Mouse (Mus musculus) kidney, postnatal 0 days (tissue): ENCODE data around the gene Tpcn2. TPM values are rescaled to one million over a fixed set of nuclear protein-coding genes. Genes with fewer than 3 reads are reported as not detected.

Experiments used
- ATAC-seq: fragments of 200-750 bp; cut with Nextera tagmentation; replicated peaks from 2 replicates; pipeline ENCODE4 v1.8.0; 2017; ENCODE audit warnings: low read depth, moderate number of reproducible peaks, moderate TSS enrichment, moderate library complexity; ENCODE audit not compliant: low FRiP score
- DNase-seq: peaks from one replicate; pipeline ENCODE4 v3.0.0-alpha.2; 2016; ENCODE audit warnings: low spot score
- H3K27ac ChIP-seq: fragments of 300-500 bp; sonication (generic); 2 replicates; pipeline ENCODE4 v1.5.1; 2014; ENCODE audit warnings: mild to moderate bottlenecking
- H3K27me3 ChIP-seq: fragments of 300-500 bp; sonication (generic); 2 replicates; pipeline ENCODE4 v1.6.1; 2014; ENCODE audit warnings: low read length, mixed read lengths; ENCODE audit not compliant: insufficient read depth
- H3K36me3 ChIP-seq: fragments of 300-500 bp; sonication (generic); 2 replicates; pipeline ENCODE4 v1.6.1; 2014; ENCODE audit warnings: low read length, mixed read lengths; ENCODE audit not compliant: insufficient read depth
- H3K4me1 ChIP-seq: fragments of 300-500 bp; sonication (generic); replicated peaks from 2 replicates; pipeline ENCODE4 v1.6.1; 2014; ENCODE audit warnings: antibody characterized with exemption, low read length, mixed read lengths; ENCODE audit not compliant: insufficient read depth
- H3K4me2 ChIP-seq: fragments of 300-500 bp; sonication (generic); 2 replicates; pipeline ENCODE4 v1.6.1; 2014; ENCODE audit warnings: mild to moderate bottlenecking, low read length, moderate library complexity, mixed read lengths
- H3K4me3 ChIP-seq: fragments of 300-500 bp; sonication (generic); replicated peaks from 2 replicates; pipeline ENCODE4 v1.5.1; 2014; ENCODE audit warnings: low read depth, low read length
- H3K9ac ChIP-seq: fragments of 300-500 bp; sonication (generic); 2 replicates; pipeline ENCODE4 v1.6.1; 2014; ENCODE audit warnings: low read depth, low read length
- H3K9me3 ChIP-seq: fragments of 300-500 bp; sonication (generic); replicated peaks from 2 replicates; pipeline ENCODE4 v1.6.1; 2016; ENCODE audit warnings: low read length, inconsistent platforms, mixed read lengths
- CTCF ChIP-seq: IDR thresholded peaks from 2 replicates; pipeline ENCODE4 v1.5.1; 2016; ENCODE audit warnings: antibody characterized with exemption, low read depth, mild to moderate bottlenecking, moderate library complexity
- WGBS: fragments of 180-500 bp; shearing (Covaris S2); extraction: QIAGEN DNeasy Blood & Tissue Kit; methylation state at CpG from one replicate; pipeline ENCODE4 v1.1.7; 2014; 5-methylcytosine and 5-hydroxymethylcytosine counted together
- polyA plus RNA-seq: library from polyadenylated mRNA; unstranded; fragments of >200 nt; fragmentation: Nextera tagmentation; extraction: Ambion mirVana; gene quantifications from 2 replicates; pipeline ENCODE4 v1.2.1, GENCODE M21; 2015

Tpcn2 gene
- polyA plus RNA-seq, 1 experiment from 2014 or later, result 7.7 TPM

GRCm38 (mm10) chr7:145275488-145275887, 8.3 kb downstream of the Tpcn2 start:
- TF ChIP-seq CTCF, result no peak
- WGBS, result 93% methylated on average over 3 of the region's 3 CpGs
- H3K27me3 ChIP-seq, result no peaks in the 10 kb centered on the region
- H3K9ac ChIP-seq, result no peak overlapping the region
- no peak overlapping the region for H3K4me3 ChIP-seq
- peaks cover 69% of the 10 kb centered on the region for H3K36me3 ChIP-seq
- no peak for ATAC-seq
- no peaks in the 10 kb centered on the region for H3K9me3 ChIP-seq
- no peak overlapping the region for H3K27ac ChIP-seq
- DNase-seq, result no peak
- no peak overlapping the region for H3K4me2 ChIP-seq
- no peaks in the 10 kb centered on the region for H3K4me1 ChIP-seq

- 97% methylated on average over 5 of the region's 5 CpGs for WGBS
- Histone ChIP-seq H3K4me3 (no peak overlapping the region), H3K27me3 (no peaks in the 10 kb centered on the region), H3K4me1 (no peaks in the 10 kb centered on the region), H3K27ac (no peak overlapping the region), H3K36me3 (peaks cover 52% of the 10 kb centered on the region), H3K4me2 (no peak overlapping the region), H3K9me3 (no peaks in the 10 kb centered on the region), H3K9ac (no peak overlapping the region)
- TF ChIP-seq CTCF, result no peak
- ATAC-seq, result no peak
- no peak for DNase-seq
Observed at GRCm38 (mm10) chr7:145270955-145271354, 12.9 kb downstream of the Tpcn2 start.

GRCm38 (mm10) chr7:145268890-145269289, 14.9 kb downstream of the Tpcn2 start:
- H3K9me3 ChIP-seq, result no peaks in the 10 kb centered on the region
- no peak overlapping the region for H3K4me2 ChIP-seq
- H3K27me3 ChIP-seq, result no peaks in the 10 kb centered on the region
- no peak for DNase-seq
- H3K4me3 ChIP-seq, result no peak overlapping the region
- no peak overlapping the region for H3K9ac ChIP-seq
- H3K27ac ChIP-seq, result no peak overlapping the region
- no peak for ATAC-seq
- 83% methylated on average over 7 of the region's 7 CpGs for WGBS
- no peaks in the 10 kb centered on the region for H3K4me1 ChIP-seq
- TF ChIP-seq CTCF, result no peak
- peaks cover 42% of the 10 kb centered on the region for H3K36me3 ChIP-seq

- ATAC-seq (no peak), DNase-seq (no peak)
- Histone ChIP-seq H3K4me2 (no peak overlapping the region), H3K9me3 (no peaks in the 10 kb centered on the region), H3K27ac (no peak overlapping the region), H3K36me3 (peaks cover 21% of the 10 kb centered on the region; the same call in 1 of the 2 replicates), H3K27me3 (no peaks in the 10 kb centered on the region), H3K4me3 (no peak overlapping the region), H3K9ac (no peak overlapping the region), H3K4me1 (no peaks in the 10 kb centered on the region)
- TF ChIP-seq CTCF, result no peak
- 87% methylated on average over 2 of the region's 2 CpGs for WGBS
Observed at GRCm38 (mm10) chr7:145266011-145266410, 17.8 kb downstream of the Tpcn2 start.

- DNase-seq, result no peak
- H3K4me2 ChIP-seq, result no peak overlapping the region
- ATAC-seq, result no peak
- no peaks in the 10 kb centered on the region for H3K9me3 ChIP-seq
- H3K9ac ChIP-seq, result no peak overlapping the region
- WGBS, result 78% methylated on average over 9 of the region's 9 CpGs
- H3K36me3 ChIP-seq, result 0 out of 2 replicates have a peak, but pooled peaks cover 17% of the 10 kb centered on the region
- H3K4me3 ChIP-seq, result no peak overlapping the region
- TF ChIP-seq CTCF, result no peak
- H3K27ac ChIP-seq, result no peak overlapping the region
- no peaks in the 10 kb centered on the region for H3K4me1 ChIP-seq
- H3K27me3 ChIP-seq, result no peaks in the 10 kb centered on the region
Observed at GRCm38 (mm10) chr7:145264202-145264601, 19.6 kb downstream of the Tpcn2 start.

- TF ChIP-seq CTCF, result no peak
- 92% methylated on average over 1 of the region's 1 CpGs for WGBS
Observed at GRCm38 (mm10) chr7:145256092-145256491, 27.7 kb downstream of the Tpcn2 start.

More at GRCm38 (mm10) chr7:145256092-145256491, 27.7 kb downstream of the Tpcn2 start:
- DNase-seq, result no peak
- peaks cover 28% of the 10 kb centered on the region; the same call in 1 of the 2 replicates for H3K36me3 ChIP-seq
- no peak for ATAC-seq
- no peaks in the 10 kb centered on the region for H3K9me3 ChIP-seq
- H3K4me2 ChIP-seq, result no peak overlapping the region
- H3K4me3 ChIP-seq, result no peak overlapping the region
- no peaks in the 10 kb centered on the region for H3K4me1 ChIP-seq
- H3K27ac ChIP-seq, result no peak overlapping the region
- H3K27me3 ChIP-seq, result no peaks in the 10 kb centered on the region
- H3K9ac ChIP-seq, result no peak overlapping the region
